Mouse (Mus musculus): Measurements from ENCODE around the gene Tcp11x2.
A peak's percentile ranks its signal among the peaks of the same experiment; 100 is the strongest.

The Tcp11x2 gene

GRCm38 (mm10) chrX:135693633-135694032, at the start of gene Tcp11x2:
Gene Tcp11x2 (minus strand): TSS chrX:135693790.
- DNase-seq, result no peak

GRCm38 (mm10) chrX:135743056-135743355, 49.4 kb upstream of the Tcp11x2 start:
- no peak for DNase-seq

- DNase-seq, result peak; percentile 90 to 91
Observed at GRCm38 (mm10) chrX:135742304-135743055, 48.9 kb upstream of the Tcp11x2 start, which contains the start of the genes Armcx5 and Gprasp1. Gene Armcx5 (plus strand): TSS chrX:135742733. Gene Gprasp1 (plus strand): TSS chrX:135742733.

GRCm38 (mm10) chrX:135738730-135739520, 45.3 kb upstream of the Tcp11x2 start:
- DNase-seq, result no peak

GRCm38 (mm10) chrX:135725161-135725560, 31.6 kb upstream of the Tcp11x2 start, which contains the start of gene Tmsb15a:
Gene Tmsb15a (minus strand): TSS chrX:135725261.
- no peak for DNase-seq

- no peak for DNase-seq
Observed at GRCm38 (mm10) chrX:135712845-135713244, 19.3 kb upstream of the Tcp11x2 start.

GRCm38 (mm10) chrX:135704349-135704748, 10.8 kb upstream of the Tcp11x2 start:
- no peak for DNase-seq

GRCm38 (mm10) chrX:135703111-135703510, 9.5 kb upstream of the Tcp11x2 start:
- DNase-seq, result no peak

GRCm38 (mm10) chrX:135687802-135688201, 5.8 kb downstream of the Tcp11x2 start:
- DNase-seq, result no peak

GRCm38 (mm10) chrX:135681858-135682257, 11.7 kb downstream of the Tcp11x2 start:
- DNase-seq, result no peak

- DNase-seq, result peak; percentile 4 to 13
Observed at GRCm38 (mm10) chrX:135652173-135652772, 41.3 kb downstream of the Tcp11x2 start.

- DNase-seq, result no peak
Observed at GRCm38 (mm10) chrX:135627605-135628004, 66.0 kb downstream of the Tcp11x2 start, which contains the start of gene Prame. Gene Prame (minus strand): TSS chrX:135627705.
